Mouse (Mus musculus): Measurements from ENCODE around the gene Mta3.

DNA sequence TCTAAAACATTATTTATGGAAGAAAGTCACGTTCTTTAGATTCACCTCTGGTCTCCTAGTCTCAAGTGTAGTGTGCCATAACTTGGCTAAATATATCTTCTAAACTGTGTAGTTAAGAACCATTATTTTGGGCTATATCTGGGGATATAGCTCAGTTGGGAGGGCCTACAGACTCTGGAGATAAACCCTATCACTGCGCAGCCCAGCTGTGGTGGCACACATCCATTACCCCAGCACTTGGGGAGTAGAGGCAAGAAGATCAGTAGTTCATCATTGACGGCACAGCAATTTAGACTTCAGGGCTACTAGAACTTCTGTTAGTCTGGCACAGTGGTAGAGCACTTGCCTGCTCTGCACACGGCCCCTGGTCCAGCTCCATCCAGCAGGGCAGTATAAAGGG, 107.1 kb downstream of the Mta3 start:
- TF ChIP-seq CTCF (IDR thresholded peaks at IDR 0.05; ENCODE audit: low read depth, low read length) (no peak), POLR2A (IDR thresholded peaks at IDR 0.05; ENCODE audit: insufficient read depth, low read length) (no peak), EP300 (IDR thresholded peaks at IDR 0.05; ENCODE audit: insufficient read depth, low read depth, low read length) (no peak)

Data from ES-Bruce4 (cell line).